Mouse (Mus musculus) heart, postnatal 4 days (tissue): ENCODE data around the gene Efna3. TPM values are rescaled to one million over a fixed set of nuclear protein-coding genes. Genes with fewer than 3 reads are reported as not detected.

Experiments
- DNase-seq: peaks from one replicate; pipeline ENCODE4 v3.0.0; 2021
- total RNA-seq, 2 experiments: library from RNA; stranded (reverse); gene quantifications; 2 replicates each; pipeline ENCODE4 v1.2.3; 2021

Efna3 gene
- total RNA-seq, result under 1 TPM in 1 of 2 experiments, not detected in 1; 0.26 TPM

- DNase-seq, result peak; percentile 77
Observed at GRCm38 (mm10) chr3:89322514-89323165, at the start of gene Efna3. TSS of gene Efna3 (minus strand) at chr3:89322965.

GRCm38 (mm10) chr3:89367338-89367737 lies 44.6 kb upstream of the Efna3 start:
- DNase-seq, result no peak

- DNase-seq, result peak; percentile 55
Observed at GRCm38 (mm10) chr3:89365486-89366414, 43.0 kb upstream of the Efna3 start.

GRCm38 (mm10) chr3:89365153-89365485 lies 42.4 kb upstream of the Efna3 start, which contains the start of gene Dcst1:
TSS of gene Dcst1 (minus strand) at chr3:89365253.
- DNase-seq, result no peak

- no peak for DNase-seq
Observed at GRCm38 (mm10) chr3:89364631-89365030, 41.9 kb upstream of the Efna3 start.

GRCm38 (mm10) chr3:89361675-89362074 lies 38.9 kb upstream of the Efna3 start, which contains the start of gene Dcst2:
TSS of gene Dcst2 (plus strand) at chr3:89361975.
- DNase-seq, result no peak

- DNase-seq, result no peak
Observed at GRCm38 (mm10) chr3:89360237-89360636, 37.5 kb upstream of the Efna3 start.

- peak; percentile 5 for DNase-seq
Observed at GRCm38 (mm10) chr3:89359630-89360029, 36.9 kb upstream of the Efna3 start.

- no peak for DNase-seq
Observed at GRCm38 (mm10) chr3:89356029-89356428, 33.3 kb upstream of the Efna3 start.

GRCm38 (mm10) chr3:89355512-89355902 lies 32.7 kb upstream of the Efna3 start:
- DNase-seq, result no peak

- DNase-seq, result peak; percentile 94
Observed at GRCm38 (mm10) chr3:89354816-89355511, 32.2 kb upstream of the Efna3 start.

- no peak for DNase-seq
Observed at GRCm38 (mm10) chr3:89351271-89351670, 28.5 kb upstream of the Efna3 start.

GRCm38 (mm10) chr3:89349869-89350501 lies 27.2 kb upstream of the Efna3 start, which contains the start of gene Adam15:
TSS of gene Adam15 (minus strand) at chr3:89349996.
- DNase-seq, result peak; percentile 94

GRCm38 (mm10) chr3:89348911-89349868 lies 26.4 kb upstream of the Efna3 start:
- peak; percentile 68 for DNase-seq

GRCm38 (mm10) chr3:89347916-89348315 lies 25.2 kb upstream of the Efna3 start:
- peak; percentile 61 for DNase-seq

- peak; percentile 19 for DNase-seq
Observed at GRCm38 (mm10) chr3:89346815-89347540, 24.2 kb upstream of the Efna3 start.

- peak; percentile 15 for DNase-seq
Observed at GRCm38 (mm10) chr3:89343279-89343678, 20.5 kb upstream of the Efna3 start.

- no peak for DNase-seq
Observed at GRCm38 (mm10) chr3:89341794-89342193, 19.0 kb upstream of the Efna3 start.

- peak; percentile 87 for DNase-seq
Observed at GRCm38 (mm10) chr3:89340465-89340864, 17.7 kb upstream of the Efna3 start.

GRCm38 (mm10) chr3:89339416-89339815 lies 16.7 kb upstream of the Efna3 start:
- DNase-seq, result peak; percentile 84
